18 mouse cellular contexts compared by ENCODE assay signal in the genomic region with DNA sequence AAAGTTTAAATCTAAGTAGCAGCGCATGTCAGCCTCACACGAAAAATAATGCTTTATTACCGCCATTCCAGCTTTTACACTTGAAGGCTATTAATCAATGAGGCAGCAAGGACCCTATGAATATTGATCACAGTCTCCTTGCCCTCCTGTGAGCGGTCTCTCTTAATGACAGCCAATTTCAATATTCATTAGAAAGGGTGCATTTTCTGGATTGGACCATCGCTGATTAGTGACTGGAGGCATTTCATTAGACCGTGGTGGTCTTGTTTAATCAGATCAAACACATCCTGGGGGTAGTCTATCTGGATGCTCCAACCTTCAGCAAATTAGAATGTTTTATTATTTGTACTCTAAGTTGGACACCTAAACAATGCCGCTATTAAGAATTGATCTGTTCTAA.
"Had no signal": no experiment of that assay in that cellular context is flagged by ENCODE, and none has a peak within 500 bp of the region (broad histone marks: within the 10 kb centered on the region; RNA-seq: fewer than 3 reads in every experiment).

No protein-coding gene starts in this region.

- H3K9ac ChIP-seq: liver, embryonic 13.5 days; liver, embryonic 15.5 days; lung, embryonic 14.5 days; midbrain, embryonic 15.5 days had no signal

- DNase-seq: liver, embryonic 13.5 days; lung, adult 18-20 months; lung, embryonic 14.5 days; lung, postnatal 10 days; lung, postnatal 4 days; retina, postnatal 1 day; right cerebral cortex, adult 18-20 months; right cerebral cortex, postnatal 25 days; right cerebral cortex, postnatal 4 days; spleen, adult 18-20 months; thymus, adult 18-20 months; thymus, postnatal 14 days; thymus, postnatal 36 days had no signal

- H3K27ac ChIP-seq: liver, embryonic 13.5 days; liver, embryonic 15.5 days; midbrain, embryonic 15.5 days had no signal

- H3K27me3 ChIP-seq: liver, embryonic 13.5 days; liver, embryonic 15.5 days; midbrain, embryonic 15.5 days had no signal

- ATAC-seq: midbrain, embryonic 15.5 days had no signal

- H3K9me3 ChIP-seq: liver, embryonic 13.5 days; liver, embryonic 15.5 days; midbrain, embryonic 15.5 days had no signal

- H3K4me1 ChIP-seq: liver, embryonic 13.5 days; liver, embryonic 15.5 days had no signal

- H3K4me3 ChIP-seq: liver, embryonic 13.5 days; liver, embryonic 15.5 days; midbrain, embryonic 15.5 days; myocyte had no signal

- H3K4me2 ChIP-seq: liver, embryonic 11.5 days; liver, embryonic 13.5 days; liver, embryonic 15.5 days; lung, embryonic 14.5 days; midbrain, embryonic 11.5 days; midbrain, embryonic 15.5 days had no signal

- H3K36me3 ChIP-seq: liver, embryonic 13.5 days; liver, embryonic 15.5 days; midbrain, embryonic 15.5 days had no signal
